11 mouse cellular contexts compared by ENCODE assay signal in genomic region chr6:22206630-22207293, GRCm38 (mm10).
DNase-seq lines count a peak whose midpoint lies in the region; ATAC-seq and TF ChIP-seq lines count a peak whose summit lies in the region.
"Had no signal": no experiment of that assay in that cellular context is flagged by ENCODE, and none has a peak within 500 bp of the region (broad histone marks: within the 10 kb centered on the region; RNA-seq: fewer than 3 reads in every experiment).

No protein-coding gene starts in this region.

- H3K4me1 ChIP-seq in forebrain, embryonic 13.5 days: peaks cover 24% of the 10 kb centered on the region
- H3K4me1 ChIP-seq in forebrain, embryonic 11.5 days (replicated peaks; ENCODE audit: control insufficient read depth, insufficient read depth, low read length): no peaks in the 10 kb centered on the region
- 0 out of 2 replicates have a peak, but pooled peaks cover 2% of the 10 kb centered on the region for H3K4me1 ChIP-seq in midbrain, postnatal 0 days (ENCODE audit: insufficient read depth, low read length)
- 0 out of 2 replicates have a peak, but pooled peaks cover 5% of the 10 kb centered on the region for H3K4me1 ChIP-seq in midbrain, embryonic 14.5 days (ENCODE audit: control insufficient read depth, insufficient read depth, low read length)
- H3K4me1 ChIP-seq: midbrain, embryonic 10.5 days had no signal

- H3K4me2 ChIP-seq in forebrain, embryonic 13.5 days: no peak overlapping the region
- H3K4me2 ChIP-seq in forebrain, embryonic 11.5 days (ENCODE audit: low read depth, low read length, severe bottlenecking): no peak overlapping the region
- no peak overlapping the region for H3K4me2 ChIP-seq in midbrain, postnatal 0 days (ENCODE audit: low read depth, low read length, poor library complexity, severe bottlenecking)
- no peak overlapping the region for H3K4me2 ChIP-seq in midbrain, embryonic 14.5 days (ENCODE audit: low read length)

- TF ChIP-seq CTCF in midbrain, postnatal 0 days (IDR thresholded peaks at IDR 0.05): no peak

- no peaks in the 10 kb centered on the region for H3K27me3 ChIP-seq in forebrain, embryonic 13.5 days
- no peaks in the 10 kb centered on the region for H3K27me3 ChIP-seq in forebrain, embryonic 11.5 days (ENCODE audit: control insufficient read depth, insufficient read depth, low read length)
- no peaks in the 10 kb centered on the region for H3K27me3 ChIP-seq in midbrain, postnatal 0 days (ENCODE audit: insufficient read depth, low read length)
- H3K27me3 ChIP-seq in midbrain, embryonic 14.5 days (ENCODE audit: control insufficient read depth, insufficient read depth, low read length): no peaks in the 10 kb centered on the region

- no peaks in the 10 kb centered on the region for H3K36me3 ChIP-seq in forebrain, embryonic 13.5 days (ENCODE audit: poor library complexity, severe bottlenecking)
- no peaks in the 10 kb centered on the region for H3K36me3 ChIP-seq in forebrain, embryonic 11.5 days (ENCODE audit: control insufficient read depth, insufficient read depth, low read length)
- H3K36me3 ChIP-seq in midbrain, postnatal 0 days (ENCODE audit: insufficient read depth, low read length): no peaks in the 10 kb centered on the region
- H3K36me3 ChIP-seq in midbrain, embryonic 14.5 days (ENCODE audit: control insufficient read depth, insufficient read depth, low read length): no peaks in the 10 kb centered on the region
- H3K36me3 ChIP-seq: midbrain, embryonic 10.5 days had no signal

- WGBS in forebrain, embryonic 13.5 days: 55% methylated on average over 6 of the region's 6 CpGs
- WGBS in forebrain, embryonic 11.5 days: 79% methylated on average over 6 of the region's 6 CpGs
- 85% methylated on average over 5 of the region's 6 CpGs for WGBS in midbrain, postnatal 0 days
- WGBS in midbrain, embryonic 14.5 days: 81% methylated on average over 6 of the region's 6 CpGs

- H3K9me3 ChIP-seq in forebrain, embryonic 13.5 days (replicated peaks): no peaks in the 10 kb centered on the region
- H3K9me3 ChIP-seq in forebrain, embryonic 11.5 days (ENCODE audit: control insufficient read depth, low read length): no peaks in the 10 kb centered on the region
- H3K9me3 ChIP-seq in midbrain, postnatal 0 days (ENCODE audit: low read length): no peaks in the 10 kb centered on the region
- H3K9me3 ChIP-seq in midbrain, embryonic 14.5 days (ENCODE audit: control insufficient read depth, low read length): no peaks in the 10 kb centered on the region
- H3K9me3 ChIP-seq: midbrain, embryonic 10.5 days had no signal

- no peak overlapping the region for H3K27ac ChIP-seq in forebrain, embryonic 13.5 days
- no peak overlapping the region for H3K27ac ChIP-seq in forebrain, embryonic 11.5 days (ENCODE audit: low read depth, low read length)
- H3K27ac ChIP-seq in midbrain, postnatal 0 days (ENCODE audit: low read depth, low read length): no peak overlapping the region
- no peak overlapping the region for H3K27ac ChIP-seq in midbrain, embryonic 14.5 days (replicated peaks; ENCODE audit: low read depth, low read length)
- H3K27ac ChIP-seq: midbrain, embryonic 10.5 days had no signal

- no peak overlapping the region for H3K4me3 ChIP-seq in forebrain, embryonic 13.5 days
- no peak overlapping the region for H3K4me3 ChIP-seq in forebrain, embryonic 11.5 days (ENCODE audit: low read depth, low read length)
- no peak overlapping the region for H3K4me3 ChIP-seq in midbrain, postnatal 0 days (ENCODE audit: low read depth, low read length)
- no peak overlapping the region for H3K4me3 ChIP-seq in midbrain, embryonic 14.5 days (replicated peaks; ENCODE audit: low read depth, low read length)
- H3K4me3 ChIP-seq: midbrain, embryonic 10.5 days had no signal

- H3K9ac ChIP-seq in forebrain, embryonic 13.5 days: no peak overlapping the region
- no peak overlapping the region for H3K9ac ChIP-seq in forebrain, embryonic 11.5 days (ENCODE audit: low read length)
- H3K9ac ChIP-seq in midbrain, postnatal 0 days (replicated peaks; ENCODE audit: low read length, poor library complexity, severe bottlenecking): no peak overlapping the region
- no peak overlapping the region for H3K9ac ChIP-seq in midbrain, embryonic 14.5 days (replicated peaks; ENCODE audit: low read length)

- ATAC-seq in forebrain, embryonic 13.5 days: peak; percentile 51
- ATAC-seq in forebrain, embryonic 11.5 days (replicated peaks; ENCODE audit: low FRiP score): no peak
- no peak for ATAC-seq in midbrain, postnatal 0 days (ENCODE audit: low FRiP score)
- no peak for ATAC-seq in midbrain, embryonic 14.5 days (ENCODE audit: low FRiP score, low TSS enrichment)

- no peak for DNase-seq in forebrain, embryonic 11.5 days (ENCODE audit: low spot score)
- DNase-seq in midbrain, postnatal 0 days (ENCODE audit: low spot score): peak; percentile 47
- DNase-seq in midbrain, embryonic 14.5 days: no peak
- peak; percentile 12 to 13 for DNase-seq in layer of hippocampus, postnatal 25 days (ENCODE audit: extremely low spot score in 1 of 2, low spot score in 1 of 2)
- DNase-seq in retina, postnatal 1 day: peak; percentile 75
- no peak for DNase-seq in liver
- DNase-seq in adrenal gland, postnatal 4 days (ENCODE audit: low spot score in 2 of 2): no peak
- DNase-seq: adrenal gland, postnatal 10 days; kidney, postnatal 25 days had no signal

Comparison
In these comparisons a context has a peak if more than half of its experiments do, and no peak if none do; other contexts are left out.
1. DNase-seq: peak in midbrain, postnatal 0 days (single experiment), layer of hippocampus, postnatal 25 days (2 of 2) and retina, postnatal 1 day (single experiment); none in forebrain, embryonic 11.5 days (single experiment), midbrain, embryonic 14.5 days (single experiment), liver (single experiment) and adrenal gland, postnatal 4 days (0 of 2).